Comparison of ENCODE assay signal across 10 mouse cellular contexts in genomic region chr1:53709602-53710001, GRCm38 (mm10). TPM values are rescaled to one million over a fixed set of nuclear protein-coding genes. Genes with fewer than 3 reads are reported as not detected.
DNase-seq lines count a peak whose midpoint lies in the region; ATAC-seq and TF ChIP-seq lines count a peak whose summit lies in the region.
"Not testable (repeated sequence)": the region's sequence is repeated elsewhere in the genome, so short reads cannot be mapped to it uniquely, and the experiment has no call there.
"Had no signal": no experiment of that assay in that cellular context is flagged by ENCODE, and none has a peak within 500 bp of the region (broad histone marks: within the 10 kb centered on the region; RNA-seq: fewer than 3 reads in every experiment).

No protein-coding gene starts in this region.

- peak; percentile 47 for ATAC-seq in hindbrain, embryonic 13.5 days (ENCODE audit: low FRiP score)
- peak; percentile 61 for ATAC-seq in hindbrain, embryonic 16.5 days
- ATAC-seq in midbrain, embryonic 15.5 days (replicated peaks) = peak; percentile 17
- 0 out of 2 replicates have a peak, but pooled peaks have one; percentile 27 for ATAC-seq in neural tube, embryonic 12.5 days (ENCODE audit: low FRiP score, low read depth)
- ATAC-seq in neural tube, embryonic 15.5 days (ENCODE audit: low FRiP score) = peak; percentile 65

- not testable (repeated sequence) for H3K9me3 ChIP-seq in hindbrain, embryonic 13.5 days; hindbrain, embryonic 16.5 days (ENCODE audit: control insufficient read depth, low read length); midbrain, embryonic 15.5 days; neural tube, embryonic 12.5 days; neural tube, embryonic 15.5 days (replicated peaks)

- not testable (repeated sequence) for H3K27ac ChIP-seq in hindbrain, embryonic 13.5 days; hindbrain, embryonic 16.5 days (ENCODE audit: low read depth, low read length); midbrain, embryonic 15.5 days; neural tube, embryonic 12.5 days; neural tube, embryonic 15.5 days (replicated peaks); testis, adult 2 months (ENCODE audit: control insufficient read depth, insufficient read depth, low read depth, low read length)

- H3K4me2 ChIP-seq in hindbrain, embryonic 13.5 days = peak overlapping the region; percentile 34
- H3K4me2 ChIP-seq in hindbrain, embryonic 16.5 days (ENCODE audit: low read length); midbrain, embryonic 15.5 days: not testable (repeated sequence)
- H3K4me2 ChIP-seq in neural tube, embryonic 12.5 days (replicated peaks) = 0 out of 2 replicates have a peak overlapping the region, but pooled peaks have one; percentile 17
- H3K4me2 ChIP-seq in neural tube, embryonic 15.5 days = peak overlapping the region; percentile 36

- not testable (repeated sequence) for H3K4me3 ChIP-seq in hindbrain, embryonic 13.5 days; hindbrain, embryonic 16.5 days (ENCODE audit: low read length); midbrain, embryonic 15.5 days; neural tube, embryonic 12.5 days; neural tube, embryonic 15.5 days (replicated peaks)
- peak overlapping the region; percentile 11; the same call in 1 of the 2 replicates for H3K4me3 ChIP-seq in testis, adult 2 months (ENCODE audit: control insufficient read depth, low read depth, low read length)

- not testable (repeated sequence) for TF ChIP-seq POLR2A in brain, embryonic 14.5 days (IDR thresholded peaks at IDR 0.05; ENCODE audit: borderline replicate concordance, extremely low read depth, insufficient read depth, insufficient read length, poor library complexity, severe bottlenecking); testis, adult 2 months (IDR thresholded peaks at IDR 0.05; ENCODE audit: control insufficient read depth, low read depth, low read length)

- 53% methylated on average over 5 of the region's 5 CpGs for WGBS in hindbrain, embryonic 13.5 days
- 54% methylated on average over 5 of the region's 5 CpGs for WGBS in hindbrain, embryonic 16.5 days
- WGBS in midbrain, embryonic 15.5 days = 63% methylated on average over 5 of the region's 5 CpGs
- WGBS in neural tube, embryonic 12.5 days = 59% methylated on average over 5 of the region's 5 CpGs
- WGBS in neural tube, embryonic 15.5 days = 34% methylated on average over 5 of the region's 5 CpGs

- peaks cover 14% of the 10 kb centered on the region for H3K4me1 ChIP-seq in hindbrain, embryonic 13.5 days (replicated peaks)
- not testable (repeated sequence) for H3K4me1 ChIP-seq in hindbrain, embryonic 16.5 days (ENCODE audit: control insufficient read depth, insufficient read depth, low read depth, low read length); midbrain, embryonic 15.5 days; neural tube, embryonic 12.5 days; testis, adult 2 months (ENCODE audit: control insufficient read depth, insufficient read depth, low read length)
- peaks cover 11% of the 10 kb centered on the region for H3K4me1 ChIP-seq in neural tube, embryonic 15.5 days

- peak; percentile 40 for DNase-seq in brain, embryonic 14.5 days (ENCODE audit: low read depth)

- H3K36me3 ChIP-seq in hindbrain, embryonic 13.5 days; hindbrain, embryonic 16.5 days (ENCODE audit: control insufficient read depth, insufficient read depth, low read length); midbrain, embryonic 15.5 days (replicated peaks); neural tube, embryonic 12.5 days; neural tube, embryonic 15.5 days; testis, adult 2 months (ENCODE audit: control insufficient read depth, insufficient read depth, low read length): not testable (repeated sequence)

- not testable (repeated sequence) for TF ChIP-seq CTCF in brain, embryonic 14.5 days (IDR thresholded peaks at IDR 0.05; ENCODE audit: borderline replicate concordance, extremely low read depth, insufficient read depth, insufficient read length); testis, adult 2 months (IDR thresholded peaks at IDR 0.05; ENCODE audit: control insufficient read depth, insufficient read depth, insufficient replicate concordance, low read depth, low read length)

- H3K27me3 ChIP-seq in hindbrain, embryonic 13.5 days; hindbrain, embryonic 16.5 days (replicated peaks; ENCODE audit: control insufficient read depth, insufficient read depth, low read length); midbrain, embryonic 15.5 days (replicated peaks); neural tube, embryonic 12.5 days (replicated peaks); neural tube, embryonic 15.5 days (replicated peaks); testis, adult 2 months (ENCODE audit: control insufficient read depth, insufficient read depth, low read length): not testable (repeated sequence)

- not testable (repeated sequence) for H3K9ac ChIP-seq in hindbrain, embryonic 13.5 days; hindbrain, embryonic 16.5 days (ENCODE audit: low read depth, low read length); midbrain, embryonic 15.5 days; neural tube, embryonic 12.5 days; neural tube, embryonic 15.5 days (replicated peaks)

RNA-seq across cellular contexts. Expression of gene Dnah7a, which starts 3.0 kb away (rescaled TPM):
- 7.8 and 10.7 TPM in 2 replicates for polyA plus RNA-seq in brain, embryonic 14.5 days (2012; rRNA removed)
- polyA plus RNA-seq in hindbrain, embryonic 13.5 days (2015; fragmentation: Nextera tagmentation; extraction: Ambion mirVana) = 8.5 and 11.3 TPM in 2 replicates
- polyA plus RNA-seq in hindbrain, embryonic 16.5 days (2015; fragmentation: Nextera tagmentation; extraction: Ambion mirVana) = 9.1 and 10.0 TPM in 2 replicates
- polyA plus RNA-seq in midbrain, embryonic 15.5 days (2015; fragmentation: Nextera tagmentation; extraction: Ambion mirVana) = 10.4 and 12.5 TPM in 2 replicates
- polyA plus RNA-seq in neural tube, embryonic 12.5 days (2016; fragmentation: Nextera tagmentation; extraction: Ambion mirVana) = 8.0 and 8.8 TPM in 2 replicates
- 11.9 and 14.4 TPM in 2 replicates for polyA plus RNA-seq in neural tube, embryonic 15.5 days (2015; fragmentation: Nextera tagmentation; extraction: Ambion mirVana)
- 26.2 and 26.5 TPM in 2 replicates for polyA plus RNA-seq in testis, adult 2 months (2012; rRNA removed)
- polyA plus RNA-seq: adrenal gland, adult 2 months; erythroblast, embryonic 14.5 days; G1E had no signal
